Mouse (Mus musculus): ENCODE results near the gene Cracr2b.

DNA sequence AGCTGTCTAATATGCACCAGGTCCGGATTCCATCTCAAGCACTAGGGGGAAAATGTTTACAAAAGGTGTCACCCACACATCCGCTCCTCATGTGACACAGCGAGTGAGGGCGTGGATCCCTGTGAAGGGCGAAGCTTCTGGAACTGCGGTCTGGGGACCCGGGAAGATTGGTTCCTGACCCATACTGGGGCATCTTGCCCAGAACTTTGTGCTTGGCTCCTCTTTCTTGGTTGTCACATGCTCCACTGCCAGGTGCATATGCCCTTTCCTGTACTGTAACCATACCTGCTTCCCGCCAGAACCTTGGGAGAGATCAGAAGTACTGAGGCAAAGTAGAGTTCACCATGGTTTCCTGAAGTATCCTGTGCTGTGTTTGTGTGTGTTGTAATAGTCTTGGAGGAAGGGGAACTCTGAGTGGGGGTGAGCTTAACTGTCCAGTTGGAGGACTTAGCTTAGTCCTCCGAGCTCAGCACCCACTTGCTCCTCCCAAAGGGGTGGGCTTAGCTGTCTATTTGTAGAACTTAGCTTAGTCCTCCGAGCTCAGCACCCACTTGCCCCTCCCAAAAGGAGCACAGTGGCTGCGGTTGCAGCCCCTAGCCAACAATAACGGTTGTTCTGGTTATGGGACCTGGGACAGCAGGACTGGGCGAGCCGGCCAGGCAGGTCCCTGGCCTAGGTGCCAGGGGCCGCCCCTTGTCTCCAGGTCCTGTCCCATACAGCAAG is at the start of gene Cracr2b:
- TF ChIP-seq CTCF (IDR thresholded peaks at IDR 0.05; ENCODE audit: control insufficient read depth, insufficient read depth, insufficient read length) (no peak), USF1 (IDR thresholded peaks at IDR 0.05; ENCODE audit: low read depth) (no peak), MYOD1 (IDR thresholded peaks at IDR 0.05; ENCODE audit: control insufficient read depth, insufficient read length, low read depth) (no peak), MYOG (IDR thresholded peaks at IDR 0.05; ENCODE audit: control insufficient read depth, extremely low read depth, insufficient read length) (no peak), MAX (IDR thresholded peaks at IDR 0.05) (no peak)

Data from C2C12 (cell line).